Mouse (Mus musculus) cortical plate, adult 2 months (tissue): ENCODE data around the gene Ccdc34.

Source experiments
- CTCF ChIP-seq: fragments of 200-500 bp; IDR thresholded peaks from 2 replicates; pipeline ENCODE4 v1.5.1; 2011; ENCODE audit warnings: mild to moderate bottlenecking, control low read depth, low read length; ENCODE audit not compliant: insufficient read depth; ENCODE audit errors: extremely low read depth
- POLR2A ChIP-seq: fragments of 200-500 bp; IDR thresholded peaks from 2 replicates; pipeline ENCODE4 v1.6.1; 2011; ENCODE audit warnings: mild to moderate bottlenecking, low read length, control low read depth; ENCODE audit not compliant: insufficient read depth; ENCODE audit errors: extremely low read depth

DNA sequence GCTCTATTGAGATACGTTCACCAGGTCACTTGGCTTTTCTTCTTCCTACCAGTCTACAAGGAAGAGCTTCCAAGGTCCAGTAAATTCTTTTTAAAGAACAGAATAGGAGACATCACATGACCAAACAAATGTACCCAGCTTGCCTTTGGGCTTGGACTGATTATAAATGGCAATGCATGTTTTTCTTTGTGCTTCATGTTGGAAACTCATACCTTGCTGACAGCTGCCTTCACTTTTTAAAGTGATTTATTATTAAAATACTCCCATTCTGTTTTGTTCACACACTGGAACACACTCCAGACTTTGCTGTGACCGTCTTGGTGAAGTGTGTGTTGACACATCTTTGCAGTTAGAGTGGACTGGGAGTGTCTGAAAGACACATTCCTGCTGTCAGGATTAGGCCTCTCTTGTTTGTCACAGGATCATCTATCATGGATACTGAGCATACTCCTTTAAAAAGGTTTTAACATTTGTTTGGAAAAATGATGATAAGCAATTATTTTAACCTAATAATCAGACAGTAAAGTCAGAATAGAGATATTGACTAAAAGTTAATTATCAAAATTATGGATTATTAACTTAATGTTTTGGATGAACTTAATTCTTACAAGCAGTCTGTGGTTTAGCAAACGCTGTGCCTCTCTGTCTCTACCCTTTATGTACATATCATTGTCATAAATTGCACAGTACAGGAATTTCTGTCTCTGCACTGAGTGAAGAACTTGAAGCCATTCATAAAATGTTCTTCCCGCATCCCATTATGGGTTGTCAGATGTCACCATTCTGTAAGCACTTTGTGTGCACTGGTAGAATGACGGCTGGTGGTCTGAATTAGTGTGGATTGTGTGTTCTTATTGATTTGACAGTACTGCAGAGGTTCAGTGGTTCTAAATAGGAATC is 25.5 kb downstream of the Ccdc34 start:
- no peak for TF ChIP-seq CTCF
- no peak for TF ChIP-seq POLR2A
